Mouse (Mus musculus): ENCODE data around the gene H2-DMb2.
"Not testable (repeated sequence)": the region's sequence is repeated elsewhere in the genome, so short reads cannot be mapped to it uniquely, and the experiment has no call there.

H2-DMb2 gene

GRCm38 (mm10) chr17:34135297-34136224, 7.5 kb upstream of the H2-DMb2 start:
- DNase-seq (ENCODE audit: low spot score in 2 of 2): peak; percentile 96 to 97

GRCm38 (mm10) chr17:34137601-34138000, 5.5 kb upstream of the H2-DMb2 start:
- no peak for DNase-seq (ENCODE audit: low spot score in 2 of 2)

- DNase-seq (ENCODE audit: low spot score in 2 of 2): no peak
These were observed 4.5 kb upstream of the H2-DMb2 start for GRCm38 (mm10) chr17:34138655-34139054.

- no peak for DNase-seq (ENCODE audit: low spot score in 2 of 2)
These were observed 3.7 kb upstream of the H2-DMb2 start for GRCm38 (mm10) chr17:34139416-34139815.

GRCm38 (mm10) chr17:34140240-34140639, 2.9 kb upstream of the H2-DMb2 start:
- no peak for DNase-seq (ENCODE audit: low spot score in 2 of 2)

- no peak for DNase-seq (ENCODE audit: low spot score in 2 of 2)
These were observed 1.7 kb upstream of the H2-DMb2 start for GRCm38 (mm10) chr17:34141448-34141847.

- DNase-seq (ENCODE audit: low spot score in 2 of 2): no peak
These were observed 574 bp upstream of the H2-DMb2 start for GRCm38 (mm10) chr17:34142456-34143010.

- no peak for DNase-seq (ENCODE audit: low spot score in 2 of 2)
These were observed 354 bp downstream of the H2-DMb2 start for GRCm38 (mm10) chr17:34143461-34143860.

GRCm38 (mm10) chr17:34144221-34144620, 1.1 kb downstream of the H2-DMb2 start:
- DNase-seq (ENCODE audit: low spot score in 2 of 2): not testable (repeated sequence)

GRCm38 (mm10) chr17:34144960-34145371, 1.9 kb downstream of the H2-DMb2 start:
- DNase-seq (ENCODE audit: low spot score in 2 of 2): no peak

GRCm38 (mm10) chr17:34152923-34153322, 9.8 kb downstream of the H2-DMb2 start, which contains the start of gene H2-DMb1:
Gene H2-DMb1 (plus strand): TSS chr17:34153072.
- DNase-seq (ENCODE audit: low spot score in 2 of 2): peak in 1 of 2 experiments; percentile 46

- no peak for DNase-seq (ENCODE audit: low spot score in 2 of 2)
These were observed 12.4 kb downstream of the H2-DMb2 start for GRCm38 (mm10) chr17:34155534-34155933.

- DNase-seq (ENCODE audit: low spot score in 2 of 2): no peak
These were observed 21.2 kb downstream of the H2-DMb2 start for GRCm38 (mm10) chr17:34164202-34164895.

GRCm38 (mm10) chr17:34165033-34165730, 22.1 kb downstream of the H2-DMb2 start:
- no peak for DNase-seq (ENCODE audit: low spot score in 2 of 2)

GRCm38 (mm10) chr17:34169279-34169678, 26.2 kb downstream of the H2-DMb2 start:
- no peak for DNase-seq (ENCODE audit: low spot score in 2 of 2)

GRCm38 (mm10) chr17:34170487-34170876, 27.4 kb downstream of the H2-DMb2 start:
- DNase-seq (ENCODE audit: low spot score in 2 of 2): no peak

GRCm38 (mm10) chr17:34170877-34171498, 27.9 kb downstream of the H2-DMb2 start:
- DNase-seq (ENCODE audit: low spot score in 2 of 2): peak; percentile 31 to 84

GRCm38 (mm10) chr17:34172528-34172927, 29.4 kb downstream of the H2-DMb2 start:
- no peak for DNase-seq (ENCODE audit: low spot score in 2 of 2)

- DNase-seq (ENCODE audit: low spot score in 2 of 2): no peak
These were observed 31.0 kb downstream of the H2-DMb2 start for GRCm38 (mm10) chr17:34174075-34174474.

GRCm38 (mm10) chr17:34177179-34177578, 34.1 kb downstream of the H2-DMb2 start:
- DNase-seq (ENCODE audit: low spot score in 2 of 2): no peak

- no peak for DNase-seq (ENCODE audit: low spot score in 2 of 2)
These were observed 35.9 kb downstream of the H2-DMb2 start for GRCm38 (mm10) chr17:34179019-34179418.
